Mouse (Mus musculus) megakaryocyte progenitor cell, adult 5-6 weeks (primary cell): ENCODE results near the gene Treml2. TPM values are rescaled to one million over a fixed set of nuclear protein-coding genes. Genes with fewer than 3 reads are reported as not detected.
A peak's percentile ranks its signal among the peaks of the same experiment; 100 is the strongest.
"Not testable (repeated sequence)": the region's sequence is repeated elsewhere in the genome, so short reads cannot be mapped to it uniquely, and the experiment has no call there.

Experiments
- ATAC-seq: replicated peaks from 2 replicates; pipeline ENCODE4 v1.8.0; 2016; ENCODE audit warnings: mild to moderate bottlenecking, moderate TSS enrichment, inconsistent platforms; ENCODE audit not compliant: poor library complexity
- total RNA-seq, 2 experiments: library from RNA; stranded (forward) in 1 of 2; stranded (reverse) in 1 of 2; fragments of 157-497, 149-512 nt in 1 of 2; fragments of 200-1000 nt in 1 of 2; gene quantifications; 2 replicates each; pipeline versions ENCODE4 v1.2.3 to v1.2.4; 2015 to 2017

Treml2 gene
- total RNA-seq, 2 experiments from 2014 or later = 43.9 to 54.0 TPM

- peak; percentile 77 for ATAC-seq
Observed at GRCm38 (mm10) chr17:48346231-48346630, 46.9 kb downstream of the Treml2 start, which contains the start of gene Trem2. Gene Trem2, plus strand, starts transcription at chr17:48346401.

DNA sequence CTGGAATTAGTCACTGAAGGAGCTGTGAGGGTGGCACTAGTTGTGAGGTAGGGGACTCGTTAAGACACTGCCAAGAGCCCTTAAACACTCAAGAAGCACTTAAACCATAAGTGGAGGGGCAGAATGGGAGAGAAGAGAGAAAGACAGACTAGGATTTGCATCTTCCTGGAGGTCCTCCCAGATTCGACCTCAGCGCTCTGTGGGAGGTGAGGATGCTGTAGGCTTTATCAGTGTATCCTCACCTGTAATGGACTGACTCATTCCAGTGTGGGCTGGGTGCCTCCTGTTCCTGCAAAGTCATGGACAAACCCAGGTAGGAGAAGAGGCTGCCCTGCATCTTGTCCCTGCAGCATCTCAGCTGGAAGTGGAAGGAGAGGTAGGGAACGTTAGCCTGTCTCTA lies 47.5 kb downstream of the Treml2 start:
- peak; percentile 7; the same call in 1 of the 2 replicates for ATAC-seq

DNA sequence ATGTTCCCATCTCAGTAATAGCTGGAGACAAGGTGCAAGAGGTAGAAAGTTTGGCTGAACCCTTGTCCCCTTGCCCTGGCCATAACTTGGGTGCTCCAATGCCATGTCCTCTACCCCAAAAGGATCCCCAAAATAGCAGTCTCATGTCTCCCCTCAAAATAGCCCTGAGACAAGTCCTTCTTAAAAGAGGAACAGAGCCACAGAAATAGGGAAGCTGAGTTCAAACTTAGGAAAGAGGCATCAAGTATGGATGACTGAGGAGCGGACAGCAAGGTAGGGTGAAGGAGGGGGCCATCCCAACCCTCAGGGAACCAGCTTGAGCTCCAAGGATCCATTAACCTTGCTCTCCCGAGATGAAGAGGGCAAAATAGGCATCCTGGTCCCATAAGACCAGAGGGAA lies 48.0 kb downstream of the Treml2 start:
- ATAC-seq = peak; percentile 83

GRCm38 (mm10) chr17:48350681-48351193 lies 51.4 kb downstream of the Treml2 start:
- no peak for ATAC-seq

- not testable (repeated sequence) for ATAC-seq
Observed at GRCm38 (mm10) chr17:48352976-48353375, 53.7 kb downstream of the Treml2 start.

GRCm38 (mm10) chr17:48355822-48356221 lies 56.5 kb downstream of the Treml2 start:
- no peak for ATAC-seq

- no peak for ATAC-seq
Observed at GRCm38 (mm10) chr17:48357892-48358291, 58.6 kb downstream of the Treml2 start.

DNA sequence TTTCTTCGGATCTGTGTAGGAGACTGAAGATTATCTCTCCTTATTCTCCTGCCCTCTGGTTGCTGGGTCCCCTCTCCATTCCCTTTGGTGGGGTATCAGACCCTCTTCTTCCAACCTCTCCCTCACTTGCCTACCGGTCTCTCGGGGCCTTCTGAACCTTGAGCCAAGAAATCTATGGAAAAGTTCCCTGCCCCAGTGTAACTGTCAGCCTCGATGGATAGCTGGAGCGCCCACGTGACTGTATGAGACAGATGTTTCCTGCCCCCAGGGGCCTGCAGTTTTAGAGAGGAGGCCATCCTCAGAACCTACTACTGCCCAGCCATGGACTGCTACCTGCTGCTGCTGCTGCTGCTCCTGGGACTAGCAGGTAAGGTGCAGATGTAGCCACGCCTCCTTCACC lies 60.3 kb downstream of the Treml2 start, which contains the start of gene Treml1:
TSS of gene Treml1 (plus strand) at position 301 of the 400 bp plus-strand sequence.
- ATAC-seq = no peak

GRCm38 (mm10) chr17:48360462-48360861 lies 61.2 kb downstream of the Treml2 start:
- peak; percentile 56 for ATAC-seq

Other genes with a start within 250 kb of the Treml2 start
- not detected in 2 replicates for gene 1700067P10Rik, start 210.2 kb upstream of the Treml2 start, total RNA-seq (2015)
- not detected in 2 replicates for gene 1700067P10Rik, start 210.2 kb upstream of the Treml2 start, total RNA-seq (2017)
- 0.62 and 1.1 TPM in 2 replicates for gene 9830107B12Rik, start 153.2 kb upstream of the Treml2 start, total RNA-seq (2015)
- 2.3 and 2.4 TPM in 2 replicates for gene 9830107B12Rik, start 153.2 kb upstream of the Treml2 start, total RNA-seq (2017)
- gene A530064D06Rik, start 132.2 kb upstream of the Treml2 start, total RNA-seq (2015) = 1.0 and 2.3 TPM in 2 replicates
- 2.8 and 3.9 TPM in 2 replicates for gene A530064D06Rik, start 132.2 kb upstream of the Treml2 start, total RNA-seq (2017)
- 4.8 and 5.9 TPM in 2 replicates for gene Trem1, start 66.7 kb upstream of the Treml2 start, total RNA-seq (2015)
- 13.1 and 15.3 TPM in 2 replicates for gene Trem1, start 66.7 kb upstream of the Treml2 start, total RNA-seq (2017)
- gene Trem3, start 51.7 kb upstream of the Treml2 start, total RNA-seq (2015) = 124 and 147 TPM in 2 replicates
- 113 and 150 TPM in 2 replicates for gene Trem3, start 51.7 kb upstream of the Treml2 start, total RNA-seq (2017)
- gene Treml4, start 35.2 kb upstream of the Treml2 start, total RNA-seq (2015) = 0.10 and 0.76 TPM in 2 replicates
- gene Treml4, start 35.2 kb upstream of the Treml2 start, total RNA-seq (2017) = 2.2 and 2.9 TPM in 2 replicates
- 8.3 and 11.9 TPM in 2 replicates for gene B430306N03Rik, start 16.6 kb downstream of the Treml2 start, total RNA-seq (2015)
- 2.7 and 4.6 TPM in 2 replicates for gene B430306N03Rik, start 16.6 kb downstream of the Treml2 start, total RNA-seq (2017)
- 3.4 and 5.7 TPM in 2 replicates for gene Trem2, start 46.9 kb downstream of the Treml2 start, total RNA-seq (2015)
- 4.2 and 13.6 TPM in 2 replicates for gene Trem2, start 46.9 kb downstream of the Treml2 start, total RNA-seq (2017)
- gene Treml1, start 60.4 kb downstream of the Treml2 start, total RNA-seq (2015) = 0.24 and 0.62 TPM in 2 replicates
- not detected in 2 replicates for gene Treml1, start 60.4 kb downstream of the Treml2 start, total RNA-seq (2017)
- gene Nfya, start 110.4 kb downstream of the Treml2 start, total RNA-seq (2015) = 103 and 105 TPM in 2 replicates
- 34.4 and 38.0 TPM in 2 replicates for gene Nfya, start 110.4 kb downstream of the Treml2 start, total RNA-seq (2017)
- 39.8 and 42.4 TPM in 2 replicates for gene Oard1, start 110.5 kb downstream of the Treml2 start, total RNA-seq (2015)
- gene Oard1, start 110.5 kb downstream of the Treml2 start, total RNA-seq (2017) = 57.9 and 60.9 TPM in 2 replicates
- gene Apobec2, start 133.4 kb downstream of the Treml2 start, total RNA-seq (2015) = not detected in 2 replicates
- not detected in 2 replicates for gene Apobec2, start 133.4 kb downstream of the Treml2 start, total RNA-seq (2017)
- gene Tspo2, start 152.0 kb downstream of the Treml2 start, total RNA-seq (2015) = 5.9 and 18.8 TPM in 2 replicates
- gene Tspo2, start 152.0 kb downstream of the Treml2 start, total RNA-seq (2017) = 4.2 and 6.8 TPM in 2 replicates
- gene Unc5cl, start 155.4 kb downstream of the Treml2 start, total RNA-seq (2015) = 0.42 and 0.66 TPM in 2 replicates
- 0.79 and 3.6 TPM in 2 replicates for gene Unc5cl, start 155.4 kb downstream of the Treml2 start, total RNA-seq (2017)